Mouse (Mus musculus) liver, embryonic 11.5 days (tissue): ENCODE measurements around the gene Dazap2. TPM values are rescaled to one million over a fixed set of nuclear protein-coding genes. Genes with fewer than 3 reads are reported as not detected.

ENCODE experiments used
- ATAC-seq: fragments of 200-750 bp; cut with Nextera tagmentation; replicated peaks from 2 replicates; pipeline ENCODE4 v1.8.0; 2017; ENCODE audit warnings: moderate number of reproducible peaks, mild to moderate bottlenecking, moderate TSS enrichment, moderate library complexity; ENCODE audit not compliant: low FRiP score
- DNase-seq: peaks from one replicate; pipeline ENCODE4 v3.0.0-alpha.2; 2017; ENCODE audit warnings: low spot score
- H3K27ac ChIP-seq: fragments of 300-500 bp; sonication (generic); 2 replicates; pipeline ENCODE4 v1.5.1; 2014; ENCODE audit warnings: mild to moderate bottlenecking, low read depth, low read length, control low read depth
- H3K27me3 ChIP-seq: fragments of 300-500 bp; sonication (generic); replicated peaks from 2 replicates; pipeline ENCODE4 v1.6.1; 2014; ENCODE audit warnings: low read length, mixed read lengths; ENCODE audit not compliant: control insufficient read depth, insufficient read depth
- H3K36me3 ChIP-seq: fragments of 300-500 bp; sonication (generic); 2 replicates; pipeline ENCODE4 v1.6.1; 2014; ENCODE audit warnings: mild to moderate bottlenecking, low read length, moderate library complexity, mixed read lengths; ENCODE audit not compliant: control insufficient read depth, insufficient read depth
- H3K4me1 ChIP-seq: fragments of 300-500 bp; sonication (generic); replicated peaks from 2 replicates; pipeline ENCODE4 v1.6.1; 2014; ENCODE audit warnings: low read length, mixed read lengths; ENCODE audit not compliant: control insufficient read depth, insufficient read depth
- H3K4me2 ChIP-seq: fragments of 300-500 bp; sonication (generic); 2 replicates; pipeline ENCODE4 v1.6.1; 2014; ENCODE audit warnings: mild to moderate bottlenecking, control low read depth, moderate library complexity
- H3K4me3 ChIP-seq: fragments of 300-500 bp; sonication (generic); 2 replicates; pipeline ENCODE4 v1.5.1; 2014; ENCODE audit warnings: low read depth, low read length, control low read depth
- H3K9ac ChIP-seq: fragments of 300-500 bp; sonication (generic); 2 replicates; pipeline ENCODE4 v1.6.1; 2014; ENCODE audit warnings: low read depth, low read length, control low read depth
- H3K9me3 ChIP-seq: fragments of 300-500 bp; sonication (generic); 2 replicates; pipeline ENCODE4 v1.6.1; 2016; ENCODE audit warnings: low read length, inconsistent platforms, mixed read lengths; ENCODE audit not compliant: control insufficient read depth
- WGBS: fragments of 180-500 bp; shearing (Covaris S2); extraction: QIAGEN DNeasy Blood & Tissue Kit; methylation state at CpG from one replicate; pipeline ENCODE4 v1.1.7; 2014; 5-methylcytosine and 5-hydroxymethylcytosine counted together
- polyA plus RNA-seq: library from polyadenylated mRNA; unstranded; fragments of >200 nt; fragmentation: Nextera tagmentation; extraction: Ambion mirVana; gene quantifications from 2 replicates; pipeline ENCODE4 v1.2.1, GENCODE M21; 2014

The Dazap2 gene
- 256 and 274 TPM in 2 replicates for polyA plus RNA-seq

DNA sequence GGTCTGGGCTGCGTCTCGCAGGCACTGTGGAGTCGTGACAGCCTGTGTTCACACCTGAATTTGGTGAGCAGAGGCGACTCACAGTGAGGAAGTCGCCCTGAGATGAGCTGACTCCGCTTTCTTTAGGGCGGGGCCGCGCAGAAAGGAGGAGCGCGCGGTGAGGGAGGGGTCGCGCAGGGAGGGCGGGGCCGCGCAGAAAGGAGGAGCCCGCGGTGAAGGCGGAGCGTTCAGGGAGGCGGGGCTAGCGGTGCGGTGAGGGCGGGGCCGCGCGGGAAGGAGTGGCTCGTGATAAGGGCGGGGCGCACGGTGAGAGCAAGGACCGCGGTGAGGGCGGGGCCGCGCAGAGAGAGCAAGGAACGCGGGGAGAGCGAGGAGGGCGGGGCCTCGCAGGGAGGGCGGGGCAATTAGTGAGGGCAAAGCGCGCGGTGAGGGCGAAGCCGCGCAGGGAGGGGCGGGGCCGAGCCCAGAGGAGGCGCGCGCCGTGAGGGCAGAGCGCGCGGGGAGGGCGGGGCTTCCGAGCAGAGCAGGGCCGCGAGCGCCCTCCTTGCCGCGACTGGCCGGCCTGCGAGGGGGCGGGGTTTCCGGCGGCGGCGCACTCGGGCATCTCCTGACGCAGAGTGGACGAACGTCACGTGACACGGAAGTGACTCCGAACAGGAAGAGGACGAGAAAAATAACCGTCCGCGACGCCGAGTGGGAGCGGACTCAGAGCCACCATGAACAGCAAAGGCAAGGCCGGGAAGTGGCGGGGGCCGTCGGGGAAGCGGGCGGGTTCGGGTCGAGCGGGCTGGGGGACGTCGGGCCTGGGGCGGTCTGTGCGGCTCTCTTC is at the start of gene Dazap2:
TSS of gene Dazap2 (plus strand) at position 354 of the 829 bp plus-strand sequence.
- Histone ChIP-seq H3K36me3 (peaks cover 24% of the 10 kb centered on the region), H3K27me3 (no peaks in the 10 kb centered on the region), H3K9ac (peak within 1 kb of the TSS; percentile 98), H3K9me3 (no peaks in the 10 kb centered on the region), H3K4me1 (peaks cover 14% of the 10 kb centered on the region), H3K4me3 (peak within 1 kb of the TSS; percentile 94), H3K27ac (peak within 1 kb of the TSS; percentile 99), H3K4me2 (peak within 1 kb of the TSS; percentile 92)
- under 1% methylated on average over 95 of the region's 99 CpGs for WGBS
- peak; percentile 100 for DNase-seq
- peak; percentile 84 for ATAC-seq

DNA sequence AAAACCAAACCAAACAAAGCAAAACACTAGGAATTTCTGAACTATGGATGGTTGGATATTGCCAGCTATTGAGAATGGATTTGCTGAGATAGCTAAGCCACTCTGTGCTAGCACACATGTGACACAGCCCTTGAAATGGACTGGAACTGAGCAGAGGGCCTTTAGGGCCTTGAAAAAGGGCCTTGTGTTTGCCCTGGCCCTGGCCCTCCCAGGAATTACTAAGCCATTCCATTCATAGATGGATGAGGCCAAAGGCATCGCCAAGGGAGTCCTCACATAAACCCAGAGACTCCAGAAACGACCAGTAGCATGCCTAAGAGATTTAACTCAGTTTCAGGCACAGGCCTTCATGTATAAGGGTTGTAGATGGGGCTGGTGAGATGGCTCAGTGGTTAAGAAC is 48.6 kb upstream of the Dazap2 start:
- Histone ChIP-seq H3K36me3 (no peaks in the 10 kb centered on the region), H3K4me3 (no peak overlapping the region), H3K27ac (no peak overlapping the region), H3K9me3 (no peaks in the 10 kb centered on the region), H3K4me2 (no peak overlapping the region), H3K27me3 (no peaks in the 10 kb centered on the region), H3K9ac (no peak overlapping the region), H3K4me1 (no peaks in the 10 kb centered on the region)
- ATAC-seq (no peak), DNase-seq (no peak)
- WGBS, result 67% methylated on average over 2 of the region's 2 CpGs

DNA sequence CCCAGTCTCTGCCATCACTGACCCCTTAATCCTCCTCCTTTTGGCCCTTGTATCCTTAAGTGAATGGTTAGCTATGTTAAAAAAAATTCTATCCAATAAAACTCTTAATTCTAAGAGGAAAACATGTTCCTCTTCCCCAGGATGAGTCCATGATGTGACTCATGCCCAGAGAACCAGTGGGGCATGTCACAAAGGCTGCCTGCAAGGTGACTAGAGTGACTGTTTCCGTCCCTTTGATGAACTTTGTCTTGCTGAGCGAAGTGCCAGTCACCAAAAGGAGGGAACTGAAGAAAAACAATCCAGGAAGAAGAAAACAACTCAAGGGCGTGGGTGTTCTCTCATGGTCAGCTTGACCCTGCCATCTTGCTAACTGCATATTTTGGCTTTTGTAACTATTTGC is 45.9 kb upstream of the Dazap2 start:
- H3K27ac ChIP-seq, result no peak overlapping the region
- no peak overlapping the region for H3K4me3 ChIP-seq
- WGBS, result 63% methylated on average over 3 of the region's 3 CpGs
- H3K4me2 ChIP-seq, result no peak overlapping the region
- no peaks in the 10 kb centered on the region for H3K36me3 ChIP-seq
- H3K9me3 ChIP-seq, result no peaks in the 10 kb centered on the region
- H3K4me1 ChIP-seq, result no peaks in the 10 kb centered on the region
- ATAC-seq, result no peak
- DNase-seq, result no peak
- no peak overlapping the region for H3K9ac ChIP-seq
- no peaks in the 10 kb centered on the region for H3K27me3 ChIP-seq

DNA sequence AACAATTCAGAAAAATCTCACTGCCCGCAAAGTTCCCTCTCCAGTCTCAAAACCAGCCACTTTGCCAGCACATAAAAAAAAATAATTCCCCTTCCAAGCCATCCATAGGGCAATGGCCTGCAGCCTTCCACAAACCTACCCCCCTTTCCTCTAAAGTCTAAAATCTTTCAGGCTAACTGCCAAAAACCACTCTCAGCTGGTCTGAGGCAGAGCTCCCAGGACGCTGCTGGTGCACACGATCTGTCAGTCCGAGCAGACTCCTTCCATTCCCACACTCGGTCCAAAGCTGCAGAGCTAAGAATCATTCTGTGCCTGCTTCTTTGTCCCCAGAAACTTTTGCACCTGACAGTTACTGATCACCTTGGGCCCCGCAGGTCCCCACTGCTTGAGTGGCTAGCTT is 41.2 kb upstream of the Dazap2 start:
- H3K27ac ChIP-seq, result no peak overlapping the region
- H3K36me3 ChIP-seq, result no peaks in the 10 kb centered on the region
- no peak overlapping the region for H3K9ac ChIP-seq
- H3K4me2 ChIP-seq, result no peak overlapping the region
- H3K9me3 ChIP-seq, result no peaks in the 10 kb centered on the region
- no peaks in the 10 kb centered on the region for H3K4me1 ChIP-seq
- no peak overlapping the region for H3K4me3 ChIP-seq
- DNase-seq (no peak), ATAC-seq (no peak)
- H3K27me3 ChIP-seq, result no peaks in the 10 kb centered on the region
- WGBS, result 67% methylated on average over 6 of the region's 6 CpGs

DNA sequence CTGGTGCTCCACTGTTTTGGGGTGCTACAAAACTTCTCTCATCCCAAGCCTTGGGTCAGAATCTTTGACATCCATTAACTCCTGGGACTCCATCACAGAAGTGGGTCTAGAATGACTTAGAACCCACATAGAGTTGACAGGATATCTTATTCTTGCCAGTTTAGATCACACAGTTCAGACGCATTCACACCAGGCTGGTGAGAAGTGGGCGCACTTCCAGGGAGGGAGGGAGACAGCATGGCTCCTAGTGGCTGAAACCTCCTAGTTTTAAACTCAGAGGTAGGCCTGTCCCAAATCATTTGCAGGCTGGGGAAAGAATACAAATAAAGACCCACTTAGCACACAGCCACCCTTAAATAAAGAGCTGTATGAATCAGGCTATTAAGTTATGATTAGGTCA is 40.8 kb upstream of the Dazap2 start:
- no peaks in the 10 kb centered on the region for H3K27me3 ChIP-seq
- H3K9me3 ChIP-seq, result no peaks in the 10 kb centered on the region
- no peaks in the 10 kb centered on the region for H3K36me3 ChIP-seq
- 84% methylated on average over 2 of the region's 2 CpGs for WGBS
- no peak overlapping the region for H3K4me2 ChIP-seq
- DNase-seq (no peak), ATAC-seq (no peak)
- no peak overlapping the region for H3K9ac ChIP-seq
- no peak overlapping the region for H3K4me3 ChIP-seq
- no peaks in the 10 kb centered on the region for H3K4me1 ChIP-seq
- H3K27ac ChIP-seq, result no peak overlapping the region

DNA sequence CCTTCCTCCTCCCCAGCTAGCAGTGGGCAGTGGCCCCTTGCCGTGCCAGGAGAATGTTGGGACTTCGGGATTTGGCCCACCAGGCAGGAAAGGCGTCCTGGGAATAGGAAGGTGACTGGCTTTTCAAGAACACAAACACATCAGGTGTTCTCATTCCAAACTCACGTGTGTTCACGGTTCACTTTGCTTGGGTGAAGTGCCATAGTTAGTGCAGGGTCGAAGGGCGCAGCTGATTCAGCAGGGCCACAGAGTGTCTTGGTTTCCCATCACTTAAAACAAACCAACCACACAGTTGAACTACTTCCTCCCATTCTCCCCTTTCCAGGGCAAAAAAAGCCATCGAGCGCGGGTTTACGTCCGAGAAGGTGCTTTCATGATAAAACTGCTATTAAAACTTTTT is 39.8 kb upstream of the Dazap2 start:
- no peak for ATAC-seq
- Histone ChIP-seq H3K36me3 (no peaks in the 10 kb centered on the region), H3K4me2 (no peak overlapping the region), H3K9me3 (no peaks in the 10 kb centered on the region), H3K4me3 (no peak overlapping the region), H3K27me3 (no peaks in the 10 kb centered on the region), H3K4me1 (no peaks in the 10 kb centered on the region), H3K27ac (no peak overlapping the region), H3K9ac (no peak overlapping the region)
- no peak for DNase-seq
- WGBS, result 81% methylated on average over 12 of the region's 12 CpGs

DNA sequence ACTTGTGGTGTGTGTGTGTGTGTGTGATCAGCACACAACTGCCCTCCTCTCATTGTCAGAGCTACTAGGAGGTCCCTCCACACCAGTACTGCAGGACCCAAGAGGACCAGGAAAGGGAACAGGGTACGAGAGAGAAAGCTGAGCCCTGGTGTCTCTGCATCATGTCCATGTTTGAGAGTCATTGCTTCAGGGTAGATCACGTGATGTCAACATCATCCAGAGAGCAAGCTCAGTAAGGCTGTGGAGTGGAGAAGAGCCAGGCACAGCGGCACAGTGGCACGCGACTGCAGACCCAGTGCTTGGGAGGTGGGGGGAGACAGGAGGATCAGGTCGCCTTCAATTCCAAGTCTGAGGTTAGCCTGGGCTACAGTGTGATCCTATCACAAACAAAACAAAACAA is 38.8 kb upstream of the Dazap2 start:
- 76% methylated on average over 6 of the region's 6 CpGs for WGBS
- no peak for ATAC-seq
- Histone ChIP-seq H3K9me3 (no peaks in the 10 kb centered on the region), H3K36me3 (no peaks in the 10 kb centered on the region), H3K9ac (no peak overlapping the region), H3K27ac (no peak overlapping the region), H3K4me2 (no peak overlapping the region), H3K27me3 (no peaks in the 10 kb centered on the region), H3K4me3 (no peak overlapping the region), H3K4me1 (no peaks in the 10 kb centered on the region)
- DNase-seq, result no peak

DNA sequence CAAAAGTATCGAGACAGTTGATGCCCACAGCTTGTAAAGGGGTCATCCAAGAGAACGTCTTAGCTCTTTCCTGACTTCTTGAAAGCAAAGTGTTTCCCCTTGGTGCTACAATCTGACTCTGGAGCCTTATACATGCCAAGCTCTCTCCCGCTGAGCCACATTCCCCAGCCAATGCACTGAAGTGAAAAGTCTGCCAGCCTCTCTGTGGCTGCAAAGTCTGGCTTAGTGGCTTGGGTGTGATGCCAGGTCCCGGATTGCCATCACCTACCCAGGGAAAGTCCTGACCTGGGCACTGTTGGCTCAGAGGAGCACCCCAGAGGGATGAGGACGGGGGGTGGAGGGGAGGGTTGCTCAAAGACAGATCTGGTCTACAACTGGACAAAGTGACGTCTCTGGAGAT is 38.3 kb upstream of the Dazap2 start:
- Histone ChIP-seq H3K4me3 (no peak overlapping the region), H3K36me3 (no peaks in the 10 kb centered on the region), H3K9ac (no peak overlapping the region), H3K27ac (no peak overlapping the region), H3K4me2 (no peak overlapping the region), H3K4me1 (no peaks in the 10 kb centered on the region), H3K27me3 (no peaks in the 10 kb centered on the region), H3K9me3 (no peaks in the 10 kb centered on the region)
- ATAC-seq (no peak), DNase-seq (no peak)
- 71% methylated on average over 6 of the region's 6 CpGs for WGBS

DNA sequence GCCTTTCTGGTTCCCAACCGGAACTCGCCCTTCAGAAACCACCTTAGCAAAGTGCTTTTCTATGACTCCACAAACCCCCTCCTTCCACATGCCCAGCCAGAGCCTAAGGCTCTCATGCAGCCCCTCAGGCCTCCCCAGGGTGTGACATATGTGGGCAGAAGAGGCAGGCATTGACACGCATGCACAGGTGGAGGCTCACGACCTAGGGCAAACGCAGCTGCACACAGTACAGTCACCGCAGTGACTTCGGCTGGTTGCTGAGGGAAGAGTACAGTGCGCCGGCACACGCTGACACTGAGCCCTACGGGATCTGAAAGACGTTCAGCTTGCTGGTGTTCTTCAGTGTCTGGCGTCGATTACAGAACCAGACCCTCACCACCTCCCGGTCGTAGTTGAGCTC is 37.2 kb upstream of the Dazap2 start:
- DNase-seq (no peak), ATAC-seq (no peak)
- no peaks in the 10 kb centered on the region for H3K4me1 ChIP-seq
- no peak overlapping the region for H3K27ac ChIP-seq
- H3K4me3 ChIP-seq, result no peak overlapping the region
- H3K9ac ChIP-seq, result no peak overlapping the region
- H3K4me2 ChIP-seq, result no peak overlapping the region
- 81% methylated on average over 16 of the region's 16 CpGs for WGBS
- no peaks in the 10 kb centered on the region for H3K36me3 ChIP-seq
- no peaks in the 10 kb centered on the region; the same call in 1 of the 2 replicates for H3K27me3 ChIP-seq
- H3K9me3 ChIP-seq, result no peaks in the 10 kb centered on the region
